Mouse (Mus musculus) testis, adult 2 months (tissue): ENCODE data around the gene Ghrl.

ENCODE experiments used
- CTCF ChIP-seq: fragments of 200-500 bp; IDR thresholded peaks from 2 replicates; pipeline ENCODE4 v1.5.1; 2012; ENCODE audit warnings: low read depth, mild to moderate bottlenecking, inconsistent platforms, low read length, moderate library complexity; ENCODE audit not compliant: control insufficient read depth, insufficient read depth, insufficient replicate concordance
- POLR2A ChIP-seq: fragments of 200-500 bp; IDR thresholded peaks from 2 replicates; pipeline ENCODE4 v1.6.1; 2012; ENCODE audit warnings: low read depth, mild to moderate bottlenecking, inconsistent platforms, low read length, moderate library complexity; ENCODE audit not compliant: control insufficient read depth

GRCm38 (mm10) chr6:113692661-113693133 lies 27.0 kb downstream of the Ghrl start:
- TF ChIP-seq CTCF (no peak), POLR2A (no peak)
